Mouse (Mus musculus) telencephalon, adult 2 months (tissue): ENCODE results near the gene Cdh24.
A peak's percentile ranks its signal among the peaks of the same experiment; 100 is the strongest.

ENCODE experiments used
- DNase-seq: peaks from one replicate; pipeline ENCODE4 v3.0.0-alpha.2; 2011; ENCODE audit warnings: low read depth, low spot score

The Cdh24 gene

DNA sequence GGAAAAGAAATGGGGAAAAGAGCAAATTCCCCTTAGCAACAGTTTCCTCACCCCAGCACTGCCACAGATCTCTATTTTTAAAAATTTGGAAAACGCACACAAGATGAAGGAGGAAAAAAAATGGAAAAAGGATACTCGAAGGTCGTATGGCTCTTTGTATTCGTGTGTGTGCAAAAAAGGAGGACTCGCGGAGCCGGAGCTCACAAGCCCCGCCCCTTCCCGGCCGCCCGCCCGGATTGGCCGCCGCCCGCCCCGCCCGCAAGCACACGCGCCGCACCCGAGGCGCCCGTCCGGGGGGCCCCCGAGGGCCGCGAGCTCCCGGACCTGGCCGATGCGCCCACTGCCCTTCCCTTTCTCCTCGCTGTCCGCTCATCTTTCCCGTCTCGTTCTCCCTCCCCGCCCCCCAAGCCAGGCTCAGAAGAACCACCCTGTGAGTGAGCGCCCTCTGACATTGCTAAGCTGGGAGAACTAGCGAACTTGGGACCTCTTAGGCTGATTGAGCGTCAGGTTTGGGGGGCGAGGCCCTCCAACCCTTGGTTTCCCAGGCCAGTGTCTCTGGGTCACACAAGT lies 35.3 kb downstream of the Cdh24 start, which contains the start of gene 4931414P19Rik:
Gene 4931414P19Rik (minus strand): TSS at position 242 of the 570 bp plus-strand sequence.
- peak; percentile 51 for DNase-seq

GRCm38 (mm10) chr14:54603686-54604085 lies 37.5 kb downstream of the Cdh24 start:
- no peak for DNase-seq

GRCm38 (mm10) chr14:54603038-54603654 lies 38.0 kb downstream of the Cdh24 start:
- DNase-seq: peak; percentile 96

- no peak for DNase-seq
Measured at GRCm38 (mm10) chr14:54602613-54603012, 38.6 kb downstream of the Cdh24 start.

GRCm38 (mm10) chr14:54601601-54602000 lies 39.6 kb downstream of the Cdh24 start:
- DNase-seq: no peak

DNA sequence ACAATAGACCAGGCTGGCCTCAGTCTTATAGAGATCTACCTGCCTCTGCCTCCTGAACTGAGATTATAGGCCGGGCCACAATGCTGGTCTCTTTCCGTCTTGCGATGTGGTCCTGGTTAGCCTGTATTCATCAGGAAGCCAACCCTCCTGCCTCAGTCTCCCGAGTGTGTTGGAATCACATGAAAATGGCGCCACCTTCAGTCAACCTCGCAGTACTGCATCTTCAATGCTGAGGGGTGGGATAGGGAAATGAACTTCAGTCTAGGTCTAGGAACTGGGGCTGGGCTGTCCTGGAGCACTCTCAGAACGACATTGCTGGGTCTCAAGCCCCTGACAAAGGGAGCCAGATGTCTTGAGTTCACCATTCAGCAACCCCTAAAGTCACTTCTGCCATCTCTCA lies 44.1 kb downstream of the Cdh24 start:
- DNase-seq: no peak

GRCm38 (mm10) chr14:54594631-54595414 lies 46.3 kb downstream of the Cdh24 start:
- DNase-seq: peak; percentile 72

DNA sequence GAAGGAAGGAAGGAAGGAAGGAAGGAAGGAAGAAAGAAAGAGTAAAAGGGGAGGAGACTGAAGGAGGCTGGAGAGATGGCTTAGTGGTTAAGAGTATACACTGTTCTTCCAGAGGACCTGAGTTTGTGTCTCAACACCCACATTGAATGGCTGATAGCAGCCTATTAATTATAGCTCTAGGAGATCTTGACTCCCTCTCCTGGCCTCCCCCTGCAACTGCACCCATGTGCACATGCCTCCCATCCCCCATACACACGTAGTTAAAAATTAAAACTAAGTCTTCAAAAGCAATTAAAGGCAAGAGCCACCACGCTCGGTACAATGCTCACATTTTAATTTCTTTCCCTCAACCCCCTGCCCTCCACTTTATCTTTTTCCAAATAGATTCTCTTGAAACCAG lies 47.1 kb downstream of the Cdh24 start:
- no peak for DNase-seq

DNA sequence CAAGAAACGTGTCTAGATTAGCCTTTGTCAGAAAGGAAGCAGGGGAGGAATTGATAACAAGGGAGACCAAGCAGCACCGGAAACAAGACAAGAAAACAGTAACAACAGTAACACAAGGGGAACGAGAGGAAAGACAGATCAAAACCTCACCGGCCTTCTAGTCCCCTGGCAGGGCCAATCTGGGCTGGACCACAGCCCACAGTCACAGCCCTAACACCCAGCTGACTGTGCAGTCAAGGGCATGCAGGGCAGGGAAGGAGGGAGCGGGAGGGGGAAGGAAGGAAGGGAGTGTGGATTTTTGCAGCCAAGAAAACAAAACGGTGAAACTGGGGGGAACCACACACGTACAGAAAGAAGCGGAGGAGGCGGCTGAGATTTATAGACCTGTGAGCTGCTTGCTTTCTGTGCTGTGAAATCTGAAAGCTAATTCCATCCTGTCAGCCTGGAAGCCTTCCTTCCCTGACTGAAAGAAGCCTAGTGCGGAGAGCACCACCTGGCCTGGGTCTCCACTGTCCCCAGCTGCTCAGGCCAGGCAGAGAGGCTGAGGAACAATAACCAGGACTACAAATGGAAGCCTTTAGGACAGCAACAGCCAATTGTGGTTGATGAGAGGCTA lies 48.7 kb downstream of the Cdh24 start:
- DNase-seq: peak; percentile 75

DNA sequence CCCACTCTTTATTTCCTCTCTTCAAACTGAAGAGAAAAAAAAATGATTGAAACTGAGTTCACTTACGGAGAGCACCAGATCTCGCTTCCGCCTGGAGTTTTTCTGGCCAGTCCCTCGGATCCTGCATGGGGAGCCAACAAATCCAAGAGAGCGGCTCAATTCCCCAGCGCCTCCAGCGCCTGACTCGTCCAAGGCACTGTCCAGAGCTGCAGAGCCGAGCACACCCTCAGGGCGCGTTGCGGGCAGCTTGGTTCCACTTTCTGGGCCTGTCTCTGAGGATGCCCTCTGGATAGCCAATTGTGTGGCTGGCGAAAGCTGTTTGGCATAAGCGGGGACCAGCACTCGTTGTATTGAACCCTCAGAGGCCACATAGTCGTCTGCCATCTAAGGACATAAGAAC lies 50.1 kb downstream of the Cdh24 start:
- DNase-seq: no peak

DNA sequence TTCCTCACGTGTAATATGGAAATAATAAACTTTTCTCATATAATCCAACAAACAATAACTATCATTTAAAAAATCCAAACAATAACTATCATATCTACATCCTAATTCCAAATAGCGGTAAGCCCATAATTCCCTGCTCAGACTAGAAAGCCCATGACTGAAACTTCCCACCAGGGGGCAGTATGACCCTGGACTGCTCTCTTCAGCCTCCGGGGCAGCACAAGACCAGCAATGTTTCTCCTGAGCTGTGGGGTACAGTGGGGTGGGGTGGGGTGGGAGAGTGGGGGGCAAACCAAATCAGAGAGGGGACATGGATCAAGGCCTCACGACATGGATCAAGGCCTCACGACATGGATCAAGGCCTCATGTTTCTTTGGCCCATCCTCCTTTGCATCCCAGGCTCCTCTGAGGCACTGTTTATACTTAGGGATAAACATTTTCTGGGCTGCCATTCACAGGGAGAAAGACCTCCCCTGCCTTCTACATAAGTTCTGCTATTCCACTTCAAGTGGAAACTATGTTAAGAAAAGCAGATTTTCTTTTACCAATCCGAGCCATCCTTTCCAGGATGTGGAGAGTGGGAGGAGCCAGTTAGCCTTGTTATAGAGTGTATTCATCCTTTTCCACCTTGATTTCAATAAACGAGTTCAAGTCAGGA lies 57.4 kb downstream of the Cdh24 start:
- no peak for DNase-seq

DNA sequence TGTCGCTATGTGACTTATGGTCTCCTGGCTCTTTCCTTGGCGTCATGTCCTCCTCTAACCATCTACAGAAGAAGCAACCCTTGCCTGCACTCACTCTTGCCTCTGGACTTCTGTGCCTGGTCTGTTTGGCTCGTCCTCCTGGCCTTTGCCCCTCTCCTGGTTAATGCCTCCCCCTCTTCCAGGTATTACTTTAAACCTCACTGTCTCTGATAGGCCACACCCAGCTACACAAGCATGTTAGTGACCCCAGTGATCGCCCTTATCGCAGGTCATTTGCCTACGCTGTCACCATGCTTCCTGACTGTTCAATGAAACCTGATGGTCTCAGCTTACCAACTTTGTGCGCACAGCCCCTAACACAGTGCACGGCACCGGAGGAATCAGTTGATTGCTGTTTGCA lies 58.6 kb downstream of the Cdh24 start:
- DNase-seq: no peak
